Mouse (Mus musculus) lung, embryonic 14.5 days (tissue): Measurements from ENCODE around the gene Grwd1. TPM values are rescaled to one million over a fixed set of nuclear protein-coding genes. Genes with fewer than 3 reads are reported as not detected.
A peak's percentile ranks its signal among the peaks of the same experiment; 100 is the strongest.

Source experiments
- ATAC-seq: fragments of 200-750 bp; cut with Nextera tagmentation; 2 replicates; pipeline ENCODE4 v1.8.0; 2017; ENCODE audit warnings: mild to moderate bottlenecking, moderate TSS enrichment, moderate library complexity; ENCODE audit not compliant: insufficient read depth
- DNase-seq: peaks from one replicate; pipeline ENCODE4 v3.0.0-alpha.2; 2015
- H3K27ac ChIP-seq: fragments of 300-500 bp; sonication (generic); 2 replicates; pipeline ENCODE4 v1.5.1; 2014; ENCODE audit warnings: low read depth, mild to moderate bottlenecking, moderate library complexity
- H3K27me3 ChIP-seq: fragments of 300-500 bp; sonication (generic); 2 replicates; pipeline ENCODE4 v1.6.1; 2014; ENCODE audit warnings: low read length, control low read depth; ENCODE audit not compliant: insufficient read depth
- H3K36me3 ChIP-seq: fragments of 300-500 bp; sonication (generic); 2 replicates; pipeline ENCODE4 v1.6.1; 2014; ENCODE audit warnings: control low read depth; ENCODE audit not compliant: insufficient read depth
- H3K4me1 ChIP-seq: fragments of 300-500 bp; sonication (generic); 2 replicates; pipeline ENCODE4 v1.6.1; 2014; ENCODE audit warnings: antibody characterized with exemption, control low read depth; ENCODE audit not compliant: insufficient read depth
- H3K4me2 ChIP-seq: fragments of 300-500 bp; sonication (generic); 2 replicates; pipeline ENCODE4 v1.6.1; 2014; ENCODE audit warnings: mild to moderate bottlenecking
- H3K4me3 ChIP-seq: fragments of 300-500 bp; sonication (generic); 2 replicates; pipeline ENCODE4 v1.5.1; 2014; ENCODE audit warnings: low read depth, low read length
- H3K9ac ChIP-seq: fragments of 300-500 bp; sonication (generic); 2 replicates; pipeline ENCODE4 v1.6.1; 2014
- H3K9me3 ChIP-seq: fragments of 300-500 bp; sonication (generic); 2 replicates; pipeline ENCODE4 v1.6.1; 2016; ENCODE audit warnings: low read depth, low read length, control low read depth
- CTCF ChIP-seq: IDR thresholded peaks from 2 replicates; pipeline ENCODE4 v1.5.1; 2016; ENCODE audit warnings: antibody characterized with exemption, low read depth
- WGBS: fragments of 180-500 bp; shearing (Covaris S2); extraction: QIAGEN DNeasy Blood & Tissue Kit; methylation state at CpG from one replicate; pipeline ENCODE4 v1.1.7; 2014; 5-methylcytosine and 5-hydroxymethylcytosine counted together
- polyA plus RNA-seq: library from polyadenylated mRNA; unstranded; fragments of >200 nt; fragmentation: Nextera tagmentation; extraction: Ambion mirVana; gene quantifications from 2 replicates; pipeline ENCODE4 v1.2.1, GENCODE M21; 2014

The Grwd1 gene
- polyA plus RNA-seq, 1 experiment from 2014 or later: 95.3 TPM

- no peak for TF ChIP-seq CTCF
- Histone ChIP-seq H3K36me3 (peaks cover 68% of the 10 kb centered on the region), H3K9me3 (no peaks in the 10 kb centered on the region), H3K4me1 (peaks cover 7% of the 10 kb centered on the region; the same call in 1 of the 2 replicates), H3K9ac (0 out of 2 replicates have a peak overlapping the region, but pooled peaks have one; percentile 9), H3K4me3 (no peak overlapping the region), H3K27me3 (no peaks in the 10 kb centered on the region), H3K4me2 (no peak overlapping the region), H3K27ac (no peak overlapping the region)
- no peak for DNase-seq
- 80% methylated on average over 14 of the region's 14 CpGs for WGBS
- ATAC-seq: no peak
These were observed 21.3 kb downstream of the Grwd1 start for GRCm38 (mm10) chr7:45809276-45810075.

GRCm38 (mm10) chr7:45808471-45808870, 22.3 kb downstream of the Grwd1 start:
- ATAC-seq (no peak), DNase-seq (no peak)
- no peak for TF ChIP-seq CTCF
- Histone ChIP-seq H3K9me3 (no peaks in the 10 kb centered on the region), H3K4me1 (peaks cover 7% of the 10 kb centered on the region; the same call in 1 of the 2 replicates), H3K4me2 (no peak overlapping the region), H3K36me3 (peaks cover 68% of the 10 kb centered on the region), H3K27ac (no peak overlapping the region), H3K9ac (no peak overlapping the region), H3K27me3 (no peaks in the 10 kb centered on the region), H3K4me3 (no peak overlapping the region)
- WGBS: 55% methylated on average over 11 of the region's 11 CpGs

- DNase-seq (no peak), ATAC-seq (no peak)
- no peak overlapping the region for H3K4me3 ChIP-seq
- H3K36me3 ChIP-seq: peaks cover 50% of the 10 kb centered on the region
- no peaks in the 10 kb centered on the region for H3K4me1 ChIP-seq
- no peak overlapping the region for H3K27ac ChIP-seq
- TF ChIP-seq CTCF: no peak
- no peaks in the 10 kb centered on the region for H3K27me3 ChIP-seq
- no peak overlapping the region for H3K4me2 ChIP-seq
- 44% methylated on average over 5 of the region's 5 CpGs for whole genome bisulfite sequencing
- no peaks in the 10 kb centered on the region for H3K9me3 ChIP-seq
- H3K9ac ChIP-seq: no peak overlapping the region
These were observed 24.8 kb downstream of the Grwd1 start for GRCm38 (mm10) chr7:45805941-45806340.

- no peak overlapping the region for H3K9ac ChIP-seq
- no peak overlapping the region for H3K27ac ChIP-seq
- peaks cover 16% of the 10 kb centered on the region for H3K36me3 ChIP-seq
- peaks cover 22% of the 10 kb centered on the region for H3K27me3 ChIP-seq
- no peak overlapping the region for H3K4me3 ChIP-seq
- ATAC-seq (no peak), DNase-seq (no peak)
- no peaks in the 10 kb centered on the region for H3K9me3 ChIP-seq
- H3K4me1 ChIP-seq: 0 out of 2 replicates have a peak, but pooled peaks cover 7% of the 10 kb centered on the region
- no peak for TF ChIP-seq CTCF
- no peak overlapping the region for H3K4me2 ChIP-seq
- 90% methylated on average over 6 of the region's 6 CpGs for WGBS
These were observed 28.2 kb downstream of the Grwd1 start for GRCm38 (mm10) chr7:45802551-45802950.

- Histone ChIP-seq H3K9ac (no peak overlapping the region), H3K4me3 (no peak overlapping the region), H3K36me3 (peaks cover 4% of the 10 kb centered on the region; the same call in 1 of the 2 replicates), H3K4me1 (0 out of 2 replicates have a peak, but pooled peaks cover 7% of the 10 kb centered on the region), H3K27ac (no peak overlapping the region), H3K9me3 (no peaks in the 10 kb centered on the region), H3K27me3 (peaks cover 32% of the 10 kb centered on the region), H3K4me2 (peak overlapping the region; percentile 58)
- DNase-seq (peak; percentile 98), ATAC-seq (peak; percentile 39; the same call in 1 of the 2 replicates)
- peak; percentile 100 for TF ChIP-seq CTCF
- 3% methylated on average over 12 of the region's 12 CpGs for WGBS
These were observed 29.4 kb downstream of the Grwd1 start for GRCm38 (mm10) chr7:45801348-45801747.

- Histone ChIP-seq H3K9ac (no peak overlapping the region), H3K27me3 (peaks cover 32% of the 10 kb centered on the region), H3K4me2 (peak overlapping the region; percentile 58), H3K27ac (no peak overlapping the region), H3K36me3 (peaks cover 3% of the 10 kb centered on the region; the same call in 1 of the 2 replicates), H3K9me3 (no peaks in the 10 kb centered on the region), H3K4me3 (peak overlapping the region; percentile 17; the same call in 1 of the 2 replicates), H3K4me1 (0 out of 2 replicates have a peak, but pooled peaks cover 7% of the 10 kb centered on the region)
- ATAC-seq (peak; percentile 67), DNase-seq (peak; percentile 74)
- TF ChIP-seq CTCF: no peak
- 13% methylated on average over 24 of the region's 25 CpGs for WGBS
These were observed 30.1 kb downstream of the Grwd1 start for GRCm38 (mm10) chr7:45800546-45801204.

GRCm38 (mm10) chr7:45800001-45800400, 30.7 kb downstream of the Grwd1 start:
- H3K9me3 ChIP-seq: no peaks in the 10 kb centered on the region
- no peak overlapping the region for H3K9ac ChIP-seq
- peak overlapping the region; percentile 17; the same call in 1 of the 2 replicates for H3K4me3 ChIP-seq
- ATAC-seq (no peak), DNase-seq (no peak)
- no peak overlapping the region for H3K27ac ChIP-seq
- 0 out of 2 replicates have a peak, but pooled peaks cover 7% of the 10 kb centered on the region for H3K4me1 ChIP-seq
- H3K4me2 ChIP-seq: peak overlapping the region; percentile 58
- WGBS: 31% methylated on average over 7 of the region's 7 CpGs
- H3K36me3 ChIP-seq: peaks cover 3% of the 10 kb centered on the region; the same call in 1 of the 2 replicates
- TF ChIP-seq CTCF: no peak
- peaks cover 32% of the 10 kb centered on the region for H3K27me3 ChIP-seq
